Mouse (Mus musculus): ENCODE measurements around the gene Cfap69.

GRCm38 (mm10) chr5:5688228-5688627 is 24.2 kb upstream of the Cfap69 start:
- TF ChIP-seq CTCF (IDR thresholded peaks at IDR 0.05; ENCODE audit: low read depth) (no peak), EP300 (IDR thresholded peaks at IDR 0.05; ENCODE audit: low read depth) (no peak)
